Mouse (Mus musculus): ENCODE data around the gene Dgcr2. TPM values are rescaled to one million over a fixed set of nuclear protein-coding genes. Genes with fewer than 3 reads are reported as not detected.
A peak's percentile ranks its signal among the peaks of the same experiment; 100 is the strongest.

Gene Dgcr2
- polyA plus RNA-seq, 2 experiments, result 14.2 to 15.5 TPM

DNA sequence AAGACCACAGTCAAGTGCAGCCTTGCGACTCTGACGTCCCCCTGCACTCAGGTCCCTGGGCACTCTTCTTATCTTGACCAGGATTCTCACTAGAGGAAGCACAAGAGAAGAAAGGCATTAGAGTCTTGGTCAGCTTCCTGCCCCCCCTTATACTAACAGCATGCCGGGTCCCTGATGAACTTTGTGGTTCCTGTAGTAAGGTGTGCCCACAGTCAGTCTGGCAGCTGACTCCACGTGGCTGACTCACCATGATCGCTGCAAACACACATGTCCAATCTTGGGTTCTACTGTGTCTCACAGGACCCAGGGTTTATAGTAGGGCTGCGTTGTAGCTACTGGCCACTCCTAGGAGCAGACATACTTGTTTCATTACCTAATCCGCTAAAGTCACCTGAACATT is 39.8 kb upstream of the Dgcr2 start:
- no peaks in the 10 kb centered on the region for H3K9me3 ChIP-seq (ENCODE audit: control insufficient read depth, low read length)
- WGBS (ENCODE audit: insufficient replicate concordance), result 27% methylated on average over 7 of the region's 7 CpGs
- no peak for DNase-seq (ENCODE audit: low read depth in 3 of 3, low spot score in 3 of 3)
- peak overlapping the region; percentile 42; the same call in 1 of the 2 replicates for H3K4me2 ChIP-seq (ENCODE audit: low read depth)
- no peaks in the 10 kb centered on the region for H3K36me3 ChIP-seq (replicated peaks; ENCODE audit: control insufficient read depth, insufficient read depth, low read depth)
- TF ChIP-seq CTCF (IDR thresholded peaks at IDR 0.05; ENCODE audit: low read depth) (no peak), EP300 (IDR thresholded peaks at IDR 0.05; ENCODE audit: low read depth) (no peak)
- H3K9ac ChIP-seq (replicated peaks), result no peak overlapping the region
- H3K27me3 ChIP-seq (ENCODE audit: control insufficient read depth, insufficient read depth, low read length), result no peaks in the 10 kb centered on the region
- no peak overlapping the region for H3K4me3 ChIP-seq (ENCODE audit: insufficient read depth in 1 of 2, low read depth in 2 of 2, low read length in 2 of 2)
- ATAC-seq (ENCODE audit: insufficient read depth), result no peak
- peak overlapping the region; percentile 70; the same call in 1 of the 2 replicates for H3K27ac ChIP-seq
- H3K4me1 ChIP-seq (replicated peaks; ENCODE audit: control insufficient read depth in 2 of 2, insufficient read depth in 2 of 2, low read length in 1 of 2), result peaks cover 27 to 35% of the 10 kb centered on the region in 2 experiments

- no peaks in the 10 kb centered on the region for H3K27me3 ChIP-seq (ENCODE audit: control insufficient read depth, insufficient read depth, low read length)
- TF ChIP-seq CTCF (IDR thresholded peaks at IDR 0.05; ENCODE audit: low read depth), result no peak
- TF ChIP-seq EP300 (IDR thresholded peaks at IDR 0.05; ENCODE audit: low read depth), result no peak
- no peaks in the 10 kb centered on the region for H3K36me3 ChIP-seq (replicated peaks; ENCODE audit: control insufficient read depth, insufficient read depth, low read depth)
- no peaks in the 10 kb centered on the region for H3K9me3 ChIP-seq (ENCODE audit: control insufficient read depth, low read length)
- H3K4me3 ChIP-seq (ENCODE audit: insufficient read depth in 1 of 2, low read depth in 2 of 2, low read length in 2 of 2), result no peak overlapping the region
- WGBS (ENCODE audit: insufficient replicate concordance), result 70% methylated on average over 10 of the region's 10 CpGs
- H3K9ac ChIP-seq (replicated peaks), result no peak overlapping the region
- H3K4me1 ChIP-seq (replicated peaks; ENCODE audit: control insufficient read depth in 2 of 2, insufficient read depth in 2 of 2, low read length in 1 of 2), result peaks cover 27 to 35% of the 10 kb centered on the region in 2 experiments
- no peak overlapping the region for H3K4me2 ChIP-seq (ENCODE audit: low read depth)
- no peak overlapping the region for H3K27ac ChIP-seq
- DNase-seq (ENCODE audit: low read depth in 3 of 3, low spot score in 3 of 3) (no peak), ATAC-seq (ENCODE audit: insufficient read depth) (no peak)
These were observed 38.4 kb upstream of the Dgcr2 start for GRCm38 (mm10) chr16:17936776-17937175.

GRCm38 (mm10) chr16:17934445-17934910 is 36.1 kb upstream of the Dgcr2 start:
- Histone ChIP-seq H3K4me3 (ENCODE audit: insufficient read depth in 1 of 2, low read depth in 2 of 2, low read length in 2 of 2) (no peak overlapping the region), H3K27me3 (ENCODE audit: control insufficient read depth, insufficient read depth, low read length) (no peaks in the 10 kb centered on the region), H3K4me1 (replicated peaks; ENCODE audit: control insufficient read depth in 2 of 2, insufficient read depth in 2 of 2, low read length in 1 of 2) (peaks cover 26 to 34% of the 10 kb centered on the region in 2 experiments), H3K9ac (replicated peaks) (no peak overlapping the region; the same call in 1 of the 2 replicates), H3K4me2 (ENCODE audit: low read depth) (no peak overlapping the region), H3K27ac (peak overlapping the region; percentile 79), H3K9me3 (ENCODE audit: control insufficient read depth, low read length) (no peaks in the 10 kb centered on the region), H3K36me3 (replicated peaks; ENCODE audit: control insufficient read depth, insufficient read depth, low read depth) (no peaks in the 10 kb centered on the region)
- DNase-seq (ENCODE audit: low read depth in 3 of 3, low spot score in 3 of 3) (no peak), ATAC-seq (ENCODE audit: insufficient read depth) (no peak)
- WGBS (ENCODE audit: insufficient replicate concordance), result 25% methylated on average over 3 of the region's 3 CpGs
- peak; percentile 40 for TF ChIP-seq CTCF (IDR thresholded peaks at IDR 0.05; ENCODE audit: low read depth)
- no peak for TF ChIP-seq EP300 (IDR thresholded peaks at IDR 0.05; ENCODE audit: low read depth)

DNA sequence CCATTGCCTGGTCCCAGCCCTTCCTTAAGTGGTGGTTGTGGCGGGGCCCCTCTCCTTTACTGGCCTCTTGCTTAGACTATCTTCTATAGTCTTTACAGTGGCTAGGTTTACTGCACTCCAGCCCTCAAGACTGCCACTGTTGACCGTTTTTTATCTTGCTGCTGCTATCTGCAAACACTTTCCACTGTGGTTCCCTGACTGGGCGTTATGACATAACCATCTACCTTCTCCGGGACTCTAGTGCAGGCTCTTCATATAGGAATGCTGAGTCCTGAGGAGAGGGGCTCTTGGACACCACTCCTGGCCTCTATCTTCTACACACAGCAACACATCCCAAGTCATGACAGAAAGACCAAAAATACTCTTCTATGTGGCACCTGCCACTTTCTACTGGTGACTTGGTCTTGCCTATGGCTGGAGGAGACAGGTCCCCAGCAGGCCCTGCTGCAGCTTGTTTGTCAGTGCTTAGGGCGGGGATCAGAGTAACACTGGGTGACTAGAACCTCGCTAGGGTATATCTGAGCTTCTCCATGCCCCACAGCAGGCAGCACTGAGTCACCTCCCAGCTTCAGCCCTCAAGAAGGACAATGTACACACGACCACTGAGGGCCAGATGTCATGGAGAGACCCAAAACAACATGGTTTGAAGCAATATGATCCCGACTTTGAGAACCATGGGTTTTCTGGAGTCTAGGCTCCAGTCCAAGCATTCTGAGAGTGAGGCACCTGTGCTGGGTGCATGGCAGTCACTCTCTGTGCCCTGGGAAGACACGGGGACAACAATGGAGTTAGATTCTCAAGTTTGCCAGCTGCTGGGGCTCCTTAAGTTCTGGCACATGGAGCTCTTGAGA is 35.5 kb upstream of the Dgcr2 start:
- peak; percentile 78 for ATAC-seq (ENCODE audit: insufficient read depth)
- Histone ChIP-seq H3K27ac (peak overlapping the region; percentile 79), H3K9me3 (ENCODE audit: control insufficient read depth, low read length) (no peaks in the 10 kb centered on the region), H3K4me2 (ENCODE audit: low read depth) (no peak overlapping the region), H3K9ac (replicated peaks) (no peak overlapping the region; the same call in 1 of the 2 replicates), H3K4me1 (replicated peaks; ENCODE audit: control insufficient read depth in 2 of 2, insufficient read depth in 2 of 2, low read length in 1 of 2) (peaks cover 23 to 30% of the 10 kb centered on the region in 2 experiments), H3K27me3 (ENCODE audit: control insufficient read depth, insufficient read depth, low read length) (no peaks in the 10 kb centered on the region), H3K4me3 (ENCODE audit: insufficient read depth in 1 of 2, low read depth in 2 of 2, low read length in 2 of 2) (no peak overlapping the region), H3K36me3 (replicated peaks; ENCODE audit: control insufficient read depth, insufficient read depth, low read depth) (no peaks in the 10 kb centered on the region)
- DNase-seq (ENCODE audit: low read depth in 3 of 3, low spot score in 3 of 3), result no peak
- 19% methylated on average over 9 of the region's 9 CpGs for WGBS (ENCODE audit: insufficient replicate concordance)
- TF ChIP-seq EP300 (IDR thresholded peaks at IDR 0.05; ENCODE audit: low read depth) (peak; percentile 59), CTCF (IDR thresholded peaks at IDR 0.05; ENCODE audit: low read depth) (no peak)

- DNase-seq (ENCODE audit: low read depth in 3 of 3, low spot score in 3 of 3) (no peak), ATAC-seq (ENCODE audit: insufficient read depth) (no peak)
- Histone ChIP-seq H3K4me3 (ENCODE audit: insufficient read depth in 1 of 2, low read depth in 2 of 2, low read length in 2 of 2) (no peak overlapping the region), H3K9me3 (ENCODE audit: control insufficient read depth, low read length) (no peaks in the 10 kb centered on the region), H3K27ac (no peak overlapping the region), H3K9ac (replicated peaks) (no peak overlapping the region), H3K27me3 (ENCODE audit: control insufficient read depth, insufficient read depth, low read length) (no peaks in the 10 kb centered on the region), H3K4me2 (ENCODE audit: low read depth) (no peak overlapping the region), H3K4me1 (replicated peaks; ENCODE audit: control insufficient read depth in 2 of 2, insufficient read depth in 2 of 2, low read length in 1 of 2) (peaks cover 18 to 20% of the 10 kb centered on the region in 2 experiments), H3K36me3 (replicated peaks; ENCODE audit: control insufficient read depth, insufficient read depth, low read depth) (no peaks in the 10 kb centered on the region)
- WGBS (ENCODE audit: insufficient replicate concordance), result 85% methylated on average over 5 of the region's 5 CpGs
- TF ChIP-seq EP300 (IDR thresholded peaks at IDR 0.05; ENCODE audit: low read depth) (no peak), CTCF (IDR thresholded peaks at IDR 0.05; ENCODE audit: low read depth) (no peak)
These were observed 33.6 kb upstream of the Dgcr2 start for GRCm38 (mm10) chr16:17931906-17932460.
